Mouse (Mus musculus) forebrain, embryonic 14.5 days (tissue): ENCODE measurements around the gene Wasl. TPM values are rescaled to one million over a fixed set of nuclear protein-coding genes. Genes with fewer than 3 reads are reported as not detected.

ENCODE experiments used
- ATAC-seq: fragments of 200-750 bp; cut with Nextera tagmentation; 2 replicates; pipeline ENCODE4 v1.8.0; 2017; ENCODE audit warnings: mild to moderate bottlenecking, moderate library complexity
- DNase-seq: peaks from one replicate; pipeline ENCODE4 v3.0.0-alpha.2; 2015; ENCODE audit warnings: low spot score
- H3K27ac ChIP-seq: fragments of 300-500 bp; sonication (generic); 2 replicates; pipeline ENCODE4 v1.5.1; 2014; ENCODE audit warnings: low read depth, mild to moderate bottlenecking, control low read depth, low read length, moderate library complexity
- H3K27me3 ChIP-seq: fragments of 300-500 bp; sonication (generic); replicated peaks from 2 replicates; pipeline ENCODE4 v1.6.1; 2014; ENCODE audit warnings: low read length, control low read depth, mixed read lengths; ENCODE audit not compliant: control insufficient read depth, insufficient read depth
- H3K36me3 ChIP-seq: fragments of 300-500 bp; sonication (generic); 2 replicates; pipeline ENCODE4 v1.6.1; 2014; ENCODE audit warnings: low read length, control low read depth; ENCODE audit not compliant: control insufficient read depth, insufficient read depth
- H3K4me1 ChIP-seq: fragments of 300-500 bp; sonication (generic); 2 replicates; pipeline ENCODE4 v1.6.1; 2014; ENCODE audit warnings: antibody characterized with exemption, low read length, control low read depth; ENCODE audit not compliant: control insufficient read depth, insufficient read depth
- H3K4me2 ChIP-seq: fragments of 300-500 bp; sonication (generic); 2 replicates; pipeline ENCODE4 v1.6.1; 2014; ENCODE audit warnings: mild to moderate bottlenecking, control low read depth, low read length
- H3K4me3 ChIP-seq: fragments of 300-500 bp; sonication (generic); 2 replicates; pipeline ENCODE4 v1.5.1; 2014; ENCODE audit warnings: low read depth, low read length, control low read depth
- H3K9ac ChIP-seq: fragments of 300-500 bp; sonication (generic); 2 replicates; pipeline ENCODE4 v1.6.1; 2014; ENCODE audit warnings: mild to moderate bottlenecking, low read length, control low read depth, moderate library complexity
- H3K9me3 ChIP-seq: fragments of 300-500 bp; sonication (generic); replicated peaks from 2 replicates; pipeline ENCODE4 v1.6.1; 2016; ENCODE audit warnings: low read length, control low read depth, mixed read lengths; ENCODE audit not compliant: control insufficient read depth
- WGBS: fragments of 180-500 bp; shearing (Covaris S2); extraction: QIAGEN DNeasy Blood & Tissue Kit; methylation state at CpG from one replicate; pipeline ENCODE4 v1.1.7; 2014; 5-methylcytosine and 5-hydroxymethylcytosine counted together
- polyA plus RNA-seq: library from polyadenylated mRNA; unstranded; fragments of >200 nt; fragmentation: Nextera tagmentation; extraction: Ambion mirVana; gene quantifications from 2 replicates; pipeline ENCODE4 v1.2.1, GENCODE M21; 2014

Wasl gene
- polyA plus RNA-seq, 1 experiment from 2014 or later, result 38.4 TPM

DNA sequence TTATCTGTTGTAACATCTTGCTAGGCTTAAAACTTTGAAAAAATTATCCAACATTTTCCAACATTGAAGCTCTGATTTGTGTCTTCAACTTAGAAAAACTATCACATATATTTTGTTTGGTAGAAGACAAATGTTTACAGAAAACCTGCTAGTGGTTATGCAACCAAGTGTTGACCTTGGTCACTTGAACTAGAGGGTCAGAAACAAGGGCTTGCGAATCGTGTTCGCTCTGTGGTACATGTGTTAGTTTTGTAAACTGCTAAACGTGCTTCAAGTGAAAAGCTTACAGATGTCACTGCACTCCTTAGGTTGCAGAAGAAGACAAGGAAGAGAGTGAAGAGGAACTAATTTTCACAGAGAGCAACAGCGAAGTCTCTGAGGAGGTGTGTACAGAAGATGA lies 61.8 kb downstream of the Wasl start:
- Histone ChIP-seq H3K9ac (no peak overlapping the region), H3K9me3 (no peaks in the 10 kb centered on the region), H3K27ac (no peak overlapping the region), H3K4me3 (no peak overlapping the region), H3K4me1 (no peaks in the 10 kb centered on the region), H3K4me2 (no peak overlapping the region), H3K27me3 (no peaks in the 10 kb centered on the region), H3K36me3 (no peaks in the 10 kb centered on the region)
- ATAC-seq, result no peak
- WGBS, result 91% methylated on average over 5 of the region's 5 CpGs
- no peak for DNase-seq

DNA sequence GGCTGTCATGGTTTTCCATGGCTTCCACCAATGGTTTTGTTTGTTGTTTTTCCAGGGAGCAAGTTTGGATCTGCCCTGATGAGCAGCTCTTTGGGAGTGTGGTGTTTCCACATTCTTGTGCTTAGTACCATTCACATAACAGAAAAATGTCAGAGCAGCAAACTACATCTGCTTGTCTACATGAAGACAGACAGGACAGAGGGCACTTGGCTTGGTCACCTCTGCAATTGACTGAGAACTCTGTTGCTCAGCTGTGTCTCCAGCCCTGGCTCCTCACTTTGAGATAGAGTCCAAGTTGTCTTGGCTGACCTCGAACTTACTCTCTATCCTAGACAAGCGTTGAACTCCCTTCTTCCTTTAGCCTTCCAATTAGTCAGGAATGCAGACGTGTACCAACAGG lies 62.5 kb downstream of the Wasl start:
- no peaks in the 10 kb centered on the region for H3K36me3 ChIP-seq
- no peak overlapping the region for H3K27ac ChIP-seq
- no peaks in the 10 kb centered on the region for H3K4me1 ChIP-seq
- H3K27me3 ChIP-seq, result no peaks in the 10 kb centered on the region
- ATAC-seq, result no peak
- H3K4me3 ChIP-seq, result no peak overlapping the region
- H3K9ac ChIP-seq, result no peak overlapping the region
- no peak overlapping the region for H3K4me2 ChIP-seq
- no peaks in the 10 kb centered on the region for H3K9me3 ChIP-seq
- no peak for DNase-seq
- 81% methylated on average over 3 of the region's 3 CpGs for WGBS

DNA sequence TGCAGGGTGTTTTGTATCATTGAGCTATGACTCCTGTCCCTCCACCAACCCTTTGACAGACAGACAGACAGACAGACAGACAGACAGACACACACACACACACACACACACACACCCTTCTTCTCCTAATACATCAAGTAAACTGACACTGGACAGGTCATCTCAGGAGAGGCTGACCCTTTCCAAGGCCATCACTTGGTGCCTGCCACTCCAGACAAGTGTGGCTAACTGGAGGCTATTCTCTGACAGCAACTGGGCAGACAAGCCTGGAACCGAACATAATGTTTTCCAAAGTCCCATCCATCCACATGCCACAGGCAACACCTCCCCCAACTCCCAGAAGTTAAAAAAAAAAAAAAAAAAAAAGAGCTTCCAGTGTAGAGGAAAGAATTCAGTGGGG lies 63.1 kb downstream of the Wasl start:
- no peaks in the 10 kb centered on the region for H3K9me3 ChIP-seq
- H3K27me3 ChIP-seq, result no peaks in the 10 kb centered on the region
- no peaks in the 10 kb centered on the region for H3K36me3 ChIP-seq
- H3K4me1 ChIP-seq, result no peaks in the 10 kb centered on the region
- no peak overlapping the region for H3K4me2 ChIP-seq
- DNase-seq (no peak), ATAC-seq (no peak)
- WGBS, result 71% methylated on average over 1 of the region's 1 CpGs
- no peak overlapping the region for H3K4me3 ChIP-seq
- no peak overlapping the region for H3K27ac ChIP-seq
- H3K9ac ChIP-seq, result no peak overlapping the region

DNA sequence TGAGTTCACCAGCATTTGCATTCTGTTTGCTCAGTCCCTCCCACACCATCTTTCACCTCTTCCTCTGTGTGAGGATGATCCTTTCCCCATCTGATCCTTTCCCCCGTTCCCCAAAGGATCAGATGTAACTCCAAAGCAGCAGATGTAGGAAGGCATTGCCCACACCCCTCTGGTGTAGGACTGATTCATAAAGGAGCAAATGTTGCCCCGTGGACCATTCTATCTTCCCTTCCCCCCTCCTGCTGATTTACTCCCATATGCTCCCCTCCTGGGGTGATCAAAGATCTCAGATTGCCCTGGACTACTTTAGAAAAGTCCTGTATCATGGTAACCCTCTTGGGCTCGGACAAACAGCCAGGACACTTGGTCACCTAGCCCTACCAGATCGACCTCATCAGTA lies 64.1 kb downstream of the Wasl start:
- Histone ChIP-seq H3K36me3 (no peaks in the 10 kb centered on the region), H3K4me1 (no peaks in the 10 kb centered on the region), H3K27ac (no peak overlapping the region), H3K9me3 (no peaks in the 10 kb centered on the region), H3K27me3 (no peaks in the 10 kb centered on the region), H3K9ac (no peak overlapping the region), H3K4me2 (no peak overlapping the region), H3K4me3 (no peak overlapping the region)
- 84% methylated on average over 4 of the region's 4 CpGs for WGBS
- DNase-seq, result no peak
- no peak for ATAC-seq

DNA sequence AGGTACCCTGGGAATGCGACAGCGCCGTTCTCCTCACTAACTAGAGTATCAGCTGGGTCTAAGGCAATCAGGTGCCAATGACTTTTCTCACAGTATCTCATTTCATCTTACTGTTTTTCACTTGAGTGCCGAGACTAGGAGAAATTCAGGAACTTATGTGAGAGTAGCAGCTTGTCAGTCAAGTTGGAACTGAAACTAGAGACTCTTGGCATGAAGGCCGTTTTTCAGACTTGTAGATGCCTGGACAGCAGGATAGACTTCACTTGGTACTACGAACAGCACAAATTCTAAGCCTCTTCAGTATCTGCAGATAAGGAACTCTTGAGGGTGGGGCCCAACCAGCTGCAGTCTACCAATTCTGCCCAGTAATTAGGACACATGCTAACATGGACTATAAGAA lies 64.7 kb downstream of the Wasl start:
- Histone ChIP-seq H3K9ac (no peak overlapping the region), H3K27me3 (no peaks in the 10 kb centered on the region), H3K4me1 (no peaks in the 10 kb centered on the region), H3K9me3 (no peaks in the 10 kb centered on the region), H3K36me3 (no peaks in the 10 kb centered on the region), H3K4me2 (no peak overlapping the region), H3K4me3 (no peak overlapping the region), H3K27ac (no peak overlapping the region)
- ATAC-seq (no peak), DNase-seq (no peak)
- WGBS, result 91% methylated on average over 6 of the region's 6 CpGs

DNA sequence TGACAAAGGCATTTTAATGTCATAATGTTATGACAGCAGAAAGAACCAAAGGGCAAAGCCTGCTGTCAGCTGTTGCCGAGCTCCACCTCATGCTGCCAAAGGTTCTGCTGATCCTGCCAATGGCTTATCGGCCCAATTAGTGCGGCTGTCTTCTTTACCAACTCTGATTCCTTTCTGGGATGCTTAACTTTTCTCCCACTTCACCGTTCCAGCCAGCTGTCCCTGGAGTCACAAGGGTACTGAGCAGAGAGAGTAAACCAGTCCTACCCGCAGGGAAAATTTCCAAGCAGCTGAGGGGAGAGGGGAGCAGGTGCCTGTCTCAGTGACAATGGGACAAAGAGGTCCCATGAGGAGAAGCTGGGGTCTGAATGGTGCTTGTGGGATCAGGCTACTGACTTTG lies 65.2 kb downstream of the Wasl start:
- no peak for DNase-seq

DNA sequence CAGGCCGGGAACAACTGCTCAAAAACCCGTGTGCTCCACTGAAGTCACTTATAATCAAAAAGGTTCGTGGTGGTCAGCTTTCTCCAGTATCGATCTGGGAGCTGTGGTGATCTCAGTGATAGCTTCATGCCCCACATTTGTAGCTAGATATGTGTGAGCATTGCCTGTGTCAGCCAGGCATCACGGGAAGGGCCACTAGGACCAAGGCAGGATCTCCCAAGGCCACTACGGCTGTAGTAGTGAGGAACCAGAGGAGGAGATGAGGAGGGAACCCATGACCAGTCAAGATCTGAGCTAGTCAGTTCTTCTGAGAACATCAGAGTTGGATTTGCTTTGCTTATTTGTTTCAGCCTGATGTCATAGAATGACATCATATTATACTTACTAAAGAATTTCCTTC lies 65.6 kb downstream of the Wasl start:
- no peak overlapping the region for H3K4me2 ChIP-seq
- no peaks in the 10 kb centered on the region for H3K4me1 ChIP-seq
- ATAC-seq (no peak), DNase-seq (no peak)
- no peak overlapping the region for H3K9ac ChIP-seq
- H3K4me3 ChIP-seq, result no peak overlapping the region
- WGBS, result 90% methylated on average over 6 of the region's 6 CpGs
- H3K27ac ChIP-seq, result no peak overlapping the region
- H3K36me3 ChIP-seq, result no peaks in the 10 kb centered on the region
- no peaks in the 10 kb centered on the region for H3K27me3 ChIP-seq
- H3K9me3 ChIP-seq, result no peaks in the 10 kb centered on the region

More for the DNA sequence above, 65.2 kb downstream of the Wasl start:
- ATAC-seq, result no peak; the same call in 1 of the 2 replicates
- Histone ChIP-seq H3K9me3 (no peaks in the 10 kb centered on the region), H3K27ac (no peak overlapping the region), H3K9ac (no peak overlapping the region), H3K4me3 (no peak overlapping the region), H3K27me3 (no peaks in the 10 kb centered on the region), H3K36me3 (no peaks in the 10 kb centered on the region), H3K4me1 (no peaks in the 10 kb centered on the region), H3K4me2 (no peak overlapping the region)
- WGBS, result 87% methylated on average over 5 of the region's 5 CpGs

DNA sequence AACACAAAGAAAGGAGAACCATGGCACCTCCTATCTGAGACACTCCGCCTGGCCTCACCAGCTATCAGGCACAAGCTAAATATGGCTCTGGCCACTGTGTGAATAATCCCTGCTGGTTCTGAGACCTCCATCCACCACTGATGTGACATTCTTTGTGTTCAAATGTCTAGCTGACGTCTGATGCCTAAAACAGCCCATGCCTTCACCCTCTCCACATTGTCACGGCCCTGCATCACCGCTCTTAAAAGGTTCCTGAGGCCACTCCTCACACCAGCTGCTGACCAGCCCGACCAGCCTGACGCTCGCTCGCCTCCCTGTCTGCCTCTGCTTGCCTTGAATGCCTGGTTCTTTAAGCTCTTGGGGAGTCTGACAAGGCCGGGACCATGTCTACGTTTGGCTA lies 67.3 kb downstream of the Wasl start, which contains the start of gene Lmod2:
TSS of gene Lmod2 (plus strand) at position 263 of the 400 bp plus-strand sequence.
- Histone ChIP-seq H3K4me1 (no peaks in the 10 kb centered on the region), H3K27me3 (no peaks in the 10 kb centered on the region), H3K9me3 (no peaks in the 10 kb centered on the region), H3K36me3 (no peaks in the 10 kb centered on the region), H3K4me2 (no peak within 1 kb of the TSS), H3K27ac (no peak within 1 kb of the TSS), H3K9ac (no peak within 1 kb of the TSS), H3K4me3 (no peak within 1 kb of the TSS)
- 61% methylated on average over 10 of the region's 10 CpGs for WGBS
- ATAC-seq (no peak), DNase-seq (no peak)

DNA sequence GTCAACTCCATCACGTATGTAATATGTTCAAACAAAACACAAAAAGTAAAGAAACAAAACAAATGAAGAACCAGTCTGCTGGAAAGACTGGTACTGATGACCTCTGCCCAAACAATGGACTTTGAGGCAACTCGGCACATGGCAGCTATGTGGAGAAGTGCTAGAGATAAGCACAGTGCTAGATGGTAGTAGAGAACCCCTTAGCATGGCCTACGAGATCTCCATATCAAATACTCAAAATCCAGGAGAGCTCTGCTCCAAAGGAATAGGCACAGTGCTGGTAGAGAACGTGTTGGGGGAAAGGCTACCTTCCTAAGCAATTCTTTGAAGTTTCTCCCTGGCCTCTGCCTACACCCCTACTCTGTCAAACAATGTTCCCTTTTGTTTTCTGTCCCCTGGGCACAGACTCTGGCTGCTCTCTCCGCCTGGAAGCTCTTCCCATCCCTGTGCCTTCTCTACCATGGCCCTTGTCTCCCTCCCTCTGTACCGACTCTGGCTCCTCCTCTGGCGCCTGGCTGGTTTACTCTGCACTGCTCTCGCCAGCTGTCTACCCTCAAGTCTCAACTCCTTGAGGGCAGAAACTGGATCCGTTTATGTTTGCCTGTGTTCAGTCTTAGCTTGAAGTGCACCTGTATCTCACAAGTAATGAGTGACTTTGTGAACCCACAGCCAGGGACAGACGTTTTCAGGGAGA lies 73.1 kb downstream of the Wasl start:
- 48% methylated on average over 10 of the region's 10 CpGs for WGBS
- no peak for DNase-seq

More for the DNA sequence above, 73.1 kb downstream of the Wasl start:
- no peak for ATAC-seq
- Histone ChIP-seq H3K9me3 (no peaks in the 10 kb centered on the region), H3K4me3 (no peak overlapping the region), H3K27ac (no peak overlapping the region), H3K4me1 (no peaks in the 10 kb centered on the region), H3K9ac (no peak overlapping the region), H3K4me2 (no peak overlapping the region), H3K27me3 (no peaks in the 10 kb centered on the region), H3K36me3 (no peaks in the 10 kb centered on the region)
